Comparison of ENCODE assay signal across 25 mouse cellular contexts in the genomic region with DNA sequence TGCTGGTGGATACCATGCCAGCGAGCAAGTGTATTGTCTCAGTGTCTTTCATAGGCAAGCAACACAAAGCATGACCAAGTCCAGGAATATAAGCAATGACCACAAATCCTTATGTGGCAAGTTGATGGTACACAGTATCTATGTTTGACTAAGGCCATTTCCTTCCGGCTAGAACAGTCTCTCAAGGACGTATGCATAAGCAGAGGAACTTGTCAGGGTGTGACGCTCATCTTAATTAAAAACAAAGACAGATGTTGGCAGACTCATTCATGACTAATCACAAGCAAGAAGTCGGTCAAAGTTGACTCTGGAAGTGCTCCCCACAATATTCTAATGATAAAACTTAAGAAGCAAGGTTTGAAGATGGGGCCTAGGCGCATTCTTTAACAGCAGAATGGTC. TPM values are rescaled to one million over a fixed set of nuclear protein-coding genes. Genes with fewer than 3 reads are reported as not detected.
DNase-seq lines count a peak whose midpoint lies in the region; ATAC-seq and TF ChIP-seq lines count a peak whose summit lies in the region.
"Had no signal": no experiment of that assay in that cellular context is flagged by ENCODE, and none has a peak within 500 bp of the region (broad histone marks: within the 10 kb centered on the region; RNA-seq: fewer than 3 reads in every experiment).

No protein-coding gene starts in this region.

- no peaks in the 10 kb centered on the region for H3K36me3 ChIP-seq in liver, embryonic 16.5 days (ENCODE audit: control insufficient read depth, insufficient read depth)
- H3K36me3 ChIP-seq in liver, embryonic 11.5 days (ENCODE audit: control insufficient read depth, insufficient read depth, low read length), result no peaks in the 10 kb centered on the region
- H3K36me3 ChIP-seq in lung, postnatal 0 days (ENCODE audit: insufficient read depth, low read length), result no peaks in the 10 kb centered on the region
- H3K36me3 ChIP-seq: embryonic facial prominence, embryonic 10.5 days; embryonic facial prominence, embryonic 12.5 days; forebrain, embryonic 15.5 days; G1E had no signal

- TF ChIP-seq CTCF in lung, postnatal 0 days (IDR thresholded peaks at IDR 0.05), result no peak
- TF ChIP-seq CTCF in gastrocnemius, adult 2 months (IDR thresholded peaks at IDR 0.05), result no peak

- H3K4me1 ChIP-seq in liver, embryonic 16.5 days (ENCODE audit: control insufficient read depth, low read depth, low read length), result no peaks in the 10 kb centered on the region
- H3K4me1 ChIP-seq in liver, embryonic 11.5 days (replicated peaks; ENCODE audit: control insufficient read depth, insufficient read depth, low read length), result no peaks in the 10 kb centered on the region
- no peaks in the 10 kb centered on the region for H3K4me1 ChIP-seq in lung, postnatal 0 days (ENCODE audit: insufficient read depth, low read depth, low read length)
- H3K4me1 ChIP-seq: embryonic facial prominence, embryonic 10.5 days; embryonic facial prominence, embryonic 12.5 days; forebrain, embryonic 13.5 days; forebrain, embryonic 15.5 days had no signal

- H3K4me2 ChIP-seq in liver, embryonic 16.5 days (ENCODE audit: low read depth, low read length), result no peak overlapping the region
- no peak overlapping the region for H3K4me2 ChIP-seq in liver, embryonic 11.5 days
- no peak overlapping the region for H3K4me2 ChIP-seq in lung, postnatal 0 days (replicated peaks; ENCODE audit: low read depth, low read length)
- H3K4me2 ChIP-seq: embryonic facial prominence, embryonic 12.5 days; forebrain, embryonic 13.5 days; forebrain, embryonic 15.5 days had no signal

- H3K9me3 ChIP-seq in liver, embryonic 16.5 days (replicated peaks; ENCODE audit: control insufficient read depth, low read length), result no peaks in the 10 kb centered on the region
- H3K9me3 ChIP-seq in liver, embryonic 11.5 days (ENCODE audit: control insufficient read depth, low read length), result no peaks in the 10 kb centered on the region
- no peaks in the 10 kb centered on the region for H3K9me3 ChIP-seq in lung, postnatal 0 days (ENCODE audit: low read length)
- H3K9me3 ChIP-seq: embryonic facial prominence, embryonic 10.5 days; forebrain, embryonic 13.5 days; forebrain, embryonic 15.5 days had no signal

- no peak overlapping the region for H3K27ac ChIP-seq in liver, embryonic 16.5 days (ENCODE audit: low read length)
- no peak overlapping the region for H3K27ac ChIP-seq in liver, embryonic 11.5 days (ENCODE audit: low read depth, low read length)
- no peak overlapping the region for H3K27ac ChIP-seq in lung, postnatal 0 days (ENCODE audit: low read length)
- no peak overlapping the region for H3K27ac ChIP-seq in gastrocnemius, adult 2 months
- H3K27ac ChIP-seq: embryonic facial prominence, embryonic 10.5 days; embryonic facial prominence, embryonic 12.5 days; forebrain, embryonic 13.5 days; forebrain, embryonic 15.5 days had no signal

- DNase-seq in heart, adult 11 months, result peak; percentile 22
- no peak for DNase-seq in heart, postnatal 25 days (ENCODE audit: low spot score)
- DNase-seq in liver, embryonic 11.5 days (ENCODE audit: low spot score), result no peak
- DNase-seq in lung, postnatal 0 days (ENCODE audit: low spot score), result no peak
- DNase-seq in lung, postnatal 4 days, result no peak
- peak; percentile 44 for DNase-seq in NIH3T3 (ENCODE audit: low read depth)
- DNase-seq in gastrocnemius, adult 2 months, result no peak
- DNase-seq: adrenal gland, adult 2 months; adrenal gland, postnatal 10 days; adrenal gland, postnatal 25 days; B cell, adult 2 months; cerebellum, adult 11-12 months; cerebellum, adult 2 months; cerebellum, adult 9-10 months; cerebellum, postnatal 10 days; cerebellum, postnatal 25 days; forebrain, postnatal 0 days had no signal

- H3K9ac ChIP-seq in liver, embryonic 16.5 days (ENCODE audit: low read depth, low read length), result no peak overlapping the region
- H3K9ac ChIP-seq in liver, embryonic 11.5 days (ENCODE audit: low read depth, low read length), result no peak overlapping the region
- H3K9ac ChIP-seq in lung, postnatal 0 days (replicated peaks; ENCODE audit: low read depth), result no peak overlapping the region
- H3K9ac ChIP-seq: embryonic facial prominence, embryonic 12.5 days; forebrain, embryonic 13.5 days; forebrain, embryonic 15.5 days; forebrain, postnatal 0 days had no signal

- no peaks in the 10 kb centered on the region for H3K27me3 ChIP-seq in liver, embryonic 16.5 days (ENCODE audit: control insufficient read depth, insufficient read depth, low read depth, low read length)
- no peaks in the 10 kb centered on the region for H3K27me3 ChIP-seq in liver, embryonic 11.5 days (replicated peaks; ENCODE audit: control insufficient read depth, insufficient read depth, low read length)
- H3K27me3 ChIP-seq in lung, postnatal 0 days (replicated peaks; ENCODE audit: insufficient read depth, low read length), result no peaks in the 10 kb centered on the region
- H3K27me3 ChIP-seq: CH12.LX; embryonic facial prominence, embryonic 12.5 days; forebrain, embryonic 13.5 days; forebrain, embryonic 15.5 days had no signal

- no peak overlapping the region for H3K4me3 ChIP-seq in liver, embryonic 16.5 days (ENCODE audit: low read depth, low read length)
- no peak overlapping the region for H3K4me3 ChIP-seq in liver, embryonic 11.5 days (ENCODE audit: low read depth, low read length)
- no peak overlapping the region for H3K4me3 ChIP-seq in lung, postnatal 0 days (ENCODE audit: low read depth, low read length)
- H3K4me3 ChIP-seq in gastrocnemius, adult 2 months, result no peak overlapping the region
- H3K4me3 ChIP-seq: embryonic facial prominence, embryonic 10.5 days; embryonic facial prominence, embryonic 12.5 days; forebrain, embryonic 13.5 days; forebrain, embryonic 15.5 days had no signal

- 43% methylated on average over 6 of the region's 6 CpGs for WGBS in liver, embryonic 16.5 days (ENCODE audit: insufficient replicate concordance)
- WGBS in liver, embryonic 11.5 days, result 67% methylated on average over 6 of the region's 6 CpGs
- 50% methylated on average over 6 of the region's 6 CpGs for WGBS in lung, postnatal 0 days

- TF ChIP-seq EP300 in lung, postnatal 0 days (IDR thresholded peaks at IDR 0.05), result no peak

- peak; percentile 47; the same call in 1 of the 2 replicates for ATAC-seq in liver, embryonic 16.5 days (ENCODE audit: low read depth)
- no peak for ATAC-seq in liver, embryonic 11.5 days (replicated peaks; ENCODE audit: low FRiP score)
- ATAC-seq in lung, postnatal 0 days, result peak; percentile 32; the same call in 1 of the 2 replicates
- ATAC-seq: CD4-positive, CD25-positive, alpha-beta regulatory T cell, adult 4 months; forebrain, embryonic 13.5 days; forebrain, embryonic 15.5 days; forebrain, postnatal 0 days had no signal

- intact Hi-C loops in heart, postnatal 25 days (cut with DNase I), result no loop called here
- intact Hi-C loops in gastrocnemius, adult 2 months (cut with DNase I), result no loop called here

RNA-seq across cellular contexts. Expression of a gene that starts 25.0 kb away (rescaled TPM):
- 10 to 100 TPM in 1 of 2 experiments, 1 to 10 TPM in 1; 9.9 to 11.0 TPM for total RNA-seq in heart, postnatal 25 days (2021)
- polyA plus RNA-seq in liver, embryonic 16.5 days (2015; fragmentation: Nextera tagmentation; extraction: Ambion mirVana), result 13.9 and 17.0 TPM in 2 replicates
- polyA plus RNA-seq in liver, embryonic 11.5 days (2014; fragmentation: Nextera tagmentation; extraction: Ambion mirVana), result 27.4 and 29.0 TPM in 2 replicates
- 67.0 and 78.3 TPM in 2 replicates for polyA plus RNA-seq in lung, postnatal 0 days (2015; fragmentation: Nextera tagmentation; extraction: Ambion mirVana)
- total RNA-seq in gastrocnemius, adult 2 months (2021), result 10 to 100 TPM in 1 of 2 experiments, 1 to 10 TPM in 1; 9.1 to 10.7 TPM

RNA-seq across cellular contexts. Expression of a gene that starts 37.6 kb away (rescaled TPM):
- total RNA-seq in heart, postnatal 25 days (2021), result not detected
- 0.04 and 0.05 TPM in 2 replicates for polyA plus RNA-seq in liver, embryonic 16.5 days (2015; fragmentation: Nextera tagmentation; extraction: Ambion mirVana)
- polyA plus RNA-seq in liver, embryonic 11.5 days (2014; fragmentation: Nextera tagmentation; extraction: Ambion mirVana), result not detected in 2 replicates
- 0.08 and 0.10 TPM in 2 replicates for polyA plus RNA-seq in lung, postnatal 0 days (2015; fragmentation: Nextera tagmentation; extraction: Ambion mirVana)
- not detected for total RNA-seq in gastrocnemius, adult 2 months (2021)
- total RNA-seq: adrenal gland, adult 2 months; adrenal gland, postnatal 25 days; CH12.LX had no signal
- polyA plus RNA-seq: G1E had no signal

Comparison
In these comparisons a context has a peak if more than half of its experiments do, and no peak if none do; other contexts are left out.
1. DNase-seq: peak in heart, adult 11 months (single experiment) and NIH3T3 (single experiment); none in heart, postnatal 25 days (single experiment), liver, embryonic 11.5 days (single experiment), lung, postnatal 0 days (single experiment), lung, postnatal 4 days (0 of 2) and gastrocnemius, adult 2 months (single experiment).